Mouse (Mus musculus) spleen, adult 12 weeks (tissue): ENCODE data around the gene Qars.

Experiments
- DNase-seq: peaks from one replicate; pipeline ENCODE4 v3.0.0; 2022; ENCODE audit warnings: low spot score

Gene Qars

GRCm38 (mm10) chr9:108488403-108488802 is 19.1 kb upstream of the Qars start:
- DNase-seq: no peak

DNA sequence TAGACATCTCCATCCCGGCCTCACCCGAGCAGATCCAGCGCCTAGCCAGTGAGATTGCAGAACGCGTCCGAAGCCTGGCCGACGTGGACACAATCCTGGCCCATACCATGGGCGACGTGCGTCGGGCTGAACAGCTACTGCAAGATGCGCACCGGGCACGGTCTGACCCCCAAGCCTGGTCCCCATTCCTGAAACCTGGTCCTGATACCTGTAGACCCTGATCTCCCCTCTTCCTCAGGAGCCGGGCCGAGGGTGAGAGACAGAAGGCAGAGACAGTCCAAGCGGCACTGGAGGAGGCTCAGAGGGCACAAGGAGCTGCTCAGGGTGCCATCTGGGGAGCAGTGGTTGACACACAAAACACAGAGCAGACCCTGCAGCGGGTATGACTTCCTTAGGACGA is 18.3 kb upstream of the Qars start:
- DNase-seq: no peak

DNA sequence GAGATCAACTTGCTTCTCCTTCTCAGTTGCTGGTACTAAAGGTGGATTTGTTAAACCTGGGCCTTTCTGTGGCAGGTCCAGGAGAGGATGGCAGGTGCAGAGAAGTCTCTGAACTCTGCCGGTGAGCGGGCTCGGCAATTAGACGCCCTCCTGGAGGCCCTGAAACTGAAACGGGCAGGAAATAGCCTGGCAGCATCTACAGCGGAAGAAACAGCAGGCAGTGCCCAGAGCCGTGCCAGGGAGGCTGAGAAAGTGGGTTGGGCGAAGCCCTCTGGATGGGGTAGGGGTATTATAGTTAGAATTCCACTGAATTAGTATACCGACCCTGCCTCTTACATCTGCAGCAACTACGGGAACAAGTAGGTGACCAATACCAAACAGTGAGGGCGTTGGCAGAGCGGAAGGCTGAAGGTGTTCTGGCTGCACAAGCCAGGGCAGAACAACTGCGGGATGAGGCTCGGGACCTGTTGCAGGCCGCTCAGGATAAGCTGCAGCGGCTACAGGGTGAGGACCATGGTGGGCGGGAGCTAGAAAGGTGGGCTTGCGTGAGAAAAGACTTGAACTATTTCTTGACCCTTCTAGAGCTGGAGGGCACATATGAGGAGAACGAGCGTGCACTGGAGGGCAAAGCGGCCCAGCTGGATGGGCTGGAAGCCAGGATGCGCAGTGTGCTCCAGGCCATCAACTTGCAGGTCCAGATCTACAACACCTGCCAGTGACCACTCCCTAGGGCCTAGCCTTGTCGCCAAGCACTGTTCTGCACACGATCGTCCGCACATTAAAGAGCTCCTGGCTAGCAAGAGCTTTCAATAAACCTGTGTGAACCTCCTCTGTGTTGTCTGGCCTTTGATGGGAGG is 17.6 kb upstream of the Qars start:
- DNase-seq: no peak

DNA sequence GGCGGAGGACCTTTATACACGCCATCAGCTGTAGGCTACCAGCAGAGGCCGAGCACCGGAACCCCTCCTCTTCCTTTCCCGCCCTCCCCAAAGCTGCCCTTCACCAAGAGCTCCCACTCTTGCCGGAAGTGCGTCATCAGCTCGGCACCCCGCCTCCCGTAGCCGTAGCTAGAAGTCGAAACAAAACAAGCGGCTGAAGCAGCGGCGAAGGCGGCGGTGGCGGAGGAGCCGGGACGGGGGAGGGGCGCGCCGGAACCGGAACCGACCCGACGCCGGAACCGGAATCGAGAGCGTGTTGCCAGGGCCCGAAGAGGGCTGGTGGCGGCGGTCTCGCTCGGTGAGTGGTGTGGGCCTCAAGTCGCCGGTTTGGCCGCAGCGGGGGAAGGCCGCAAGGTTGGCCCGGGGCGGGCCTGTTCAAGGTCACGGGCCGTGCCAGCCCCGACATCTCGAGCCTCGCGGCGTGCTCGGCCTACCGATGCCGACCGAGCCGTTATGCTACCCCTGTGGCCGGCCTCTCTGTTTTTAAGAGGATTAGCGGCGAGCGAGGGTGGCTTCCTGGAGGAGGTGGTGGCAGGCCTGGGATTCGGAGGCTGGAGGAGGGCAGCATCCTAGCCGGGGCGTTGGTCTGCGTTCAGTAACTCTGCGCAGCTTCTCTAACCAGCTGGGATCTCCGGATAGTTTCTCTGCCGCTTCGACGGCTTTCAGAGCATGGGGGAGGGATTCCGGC is 16.8 kb upstream of the Qars start, which contains the start of gene Usp19:
TSS of gene Usp19 (plus strand) at position 44 of the 727 bp plus-strand sequence.
- peak; percentile 84 for DNase-seq

- DNase-seq: no peak
Observed at GRCm38 (mm10) chr9:108491286-108491580, 16.3 kb upstream of the Qars start.

DNA sequence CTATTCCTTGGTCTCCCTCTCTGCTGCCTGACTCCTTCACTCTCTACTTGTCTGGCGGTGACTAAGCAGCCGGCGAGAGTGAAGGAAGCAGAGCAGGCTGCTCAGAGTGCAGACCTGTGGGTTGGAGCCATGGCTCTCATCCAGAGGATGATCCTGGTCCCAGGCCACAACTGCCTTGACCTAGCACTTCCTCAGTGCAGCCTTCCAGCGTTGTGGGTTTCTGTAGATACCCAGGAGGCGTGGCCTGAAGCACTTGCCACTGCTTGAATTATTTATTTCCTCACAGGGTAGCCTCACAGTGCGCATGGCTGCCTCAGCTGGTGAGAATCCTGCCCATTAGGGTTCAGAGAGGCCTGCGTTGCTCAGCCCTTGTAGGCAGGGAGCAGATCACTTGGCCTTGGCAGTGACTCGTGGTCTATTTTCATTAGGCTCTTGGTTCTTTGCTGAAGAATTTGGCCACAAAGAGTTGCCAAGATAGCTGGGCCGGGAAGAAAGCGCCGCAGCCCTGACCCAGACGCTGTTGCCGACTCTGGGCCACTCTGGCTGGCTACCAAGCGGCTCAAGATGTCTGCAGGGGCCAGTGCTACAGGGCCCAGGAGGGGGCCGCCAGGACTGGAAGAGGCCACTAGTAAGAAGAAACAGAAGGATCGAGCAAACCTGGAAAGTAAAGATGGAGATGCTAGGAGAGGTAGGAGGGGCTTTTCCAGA is 15.3 kb upstream of the Qars start:
- no peak for DNase-seq

DNA sequence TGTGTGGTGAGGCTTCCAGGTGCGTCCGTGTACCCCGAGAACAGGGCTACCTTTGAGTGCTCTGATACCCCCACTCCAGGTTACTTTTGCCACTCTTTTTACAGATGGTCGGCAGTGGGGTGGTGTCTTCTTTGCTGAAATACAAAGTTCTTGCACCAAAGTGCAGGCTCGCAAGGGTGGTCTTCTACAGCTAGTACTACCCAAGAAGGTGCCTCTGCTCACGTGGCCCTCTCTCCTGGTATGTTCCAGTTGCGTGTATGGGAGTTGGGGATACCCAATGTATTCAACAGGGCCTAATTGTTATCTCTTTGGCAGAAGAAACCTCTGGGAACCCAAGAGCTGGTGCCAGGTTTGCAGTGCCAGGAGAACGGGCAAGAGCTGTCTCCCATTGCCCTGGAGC is 14.3 kb upstream of the Qars start:
- DNase-seq: no peak

DNA sequence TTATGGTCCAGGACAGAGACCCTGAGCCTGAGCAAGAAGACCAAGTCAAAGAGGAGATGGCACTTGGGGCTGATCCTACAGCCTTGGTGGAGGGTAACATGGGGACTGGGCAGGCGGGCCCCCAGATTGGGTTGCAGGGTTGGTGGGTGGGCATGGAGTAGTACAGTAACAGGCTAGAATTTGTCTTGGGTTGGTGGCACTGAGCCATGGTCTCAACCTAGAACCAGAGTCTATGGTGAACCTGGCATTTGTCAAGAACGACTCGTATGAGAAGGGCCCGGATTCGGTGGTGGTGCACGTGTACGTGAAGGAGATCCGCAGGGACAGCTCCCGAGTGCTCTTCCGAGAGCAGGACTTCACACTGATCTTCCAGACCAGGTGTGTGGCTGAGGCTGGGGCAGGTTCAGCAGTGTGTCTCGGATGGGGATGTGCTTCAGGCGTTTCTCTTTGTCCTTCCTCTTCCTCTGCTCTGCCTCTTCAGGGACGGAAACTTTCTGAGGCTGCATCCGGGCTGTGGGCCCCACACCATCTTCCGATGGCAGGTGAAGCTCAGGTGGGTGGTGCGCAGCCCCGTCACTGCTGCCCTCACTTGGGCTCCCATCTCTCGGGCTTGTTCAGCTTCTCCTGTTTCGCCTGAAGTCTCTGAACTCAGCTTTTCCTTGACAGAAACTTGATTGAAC is 13.2 kb upstream of the Qars start:
- DNase-seq: no peak

GRCm38 (mm10) chr9:108494905-108495304 is 12.6 kb upstream of the Qars start:
- DNase-seq: no peak

DNA sequence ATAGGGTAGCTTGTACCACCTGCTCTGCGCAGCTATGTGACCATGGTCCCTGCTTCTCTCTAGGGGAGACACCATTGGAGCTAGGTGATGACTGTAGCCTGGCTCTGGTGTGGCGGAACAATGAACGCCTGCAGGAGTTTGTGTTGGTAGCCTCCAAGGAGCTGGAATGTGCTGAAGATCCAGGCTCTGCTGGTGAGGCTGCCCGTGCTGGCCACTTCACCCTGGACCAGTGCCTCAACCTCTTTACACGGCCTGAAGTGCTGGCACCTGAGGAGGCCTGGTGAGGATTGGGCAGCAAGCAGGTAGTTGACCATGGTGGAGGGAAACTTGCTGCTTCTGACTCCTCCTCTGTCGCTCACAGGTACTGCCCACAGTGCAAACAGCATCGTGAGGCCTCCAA is 8.3 kb upstream of the Qars start:
- no peak for DNase-seq

GRCm38 (mm10) chr9:108499943-108500342 is 7.6 kb upstream of the Qars start:
- no peak for DNase-seq

GRCm38 (mm10) chr9:108506901-108507300 is 605 bp upstream of the Qars start:
- no peak for DNase-seq

DNA sequence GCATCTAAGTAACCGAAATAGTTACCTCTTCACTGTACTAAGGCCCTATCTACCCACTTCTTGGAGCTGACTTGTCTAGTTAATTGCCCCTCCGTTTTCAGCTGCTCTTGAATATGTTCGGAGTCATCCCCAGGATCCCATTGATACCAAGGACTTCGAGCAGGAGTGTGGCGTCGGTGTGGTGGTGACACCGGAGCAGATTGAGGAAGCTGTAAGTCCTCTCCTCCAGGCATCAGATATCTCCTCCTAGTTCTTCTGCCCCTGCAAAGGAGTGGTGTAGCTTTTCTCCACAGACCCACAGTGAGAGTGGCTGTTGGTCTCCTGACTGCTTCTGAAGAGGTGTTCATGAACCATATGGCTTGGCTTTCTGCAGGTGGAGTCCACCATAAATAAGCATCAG is 1.3 kb downstream of the Qars start:
- no peak for DNase-seq

- peak; percentile 91 for DNase-seq
Observed at GRCm38 (mm10) chr9:108516380-108517251, 9.1 kb downstream of the Qars start, which contains the start of gene Qrich1. Gene Qrich1 (plus strand): TSS chr9:108516806.

DNA sequence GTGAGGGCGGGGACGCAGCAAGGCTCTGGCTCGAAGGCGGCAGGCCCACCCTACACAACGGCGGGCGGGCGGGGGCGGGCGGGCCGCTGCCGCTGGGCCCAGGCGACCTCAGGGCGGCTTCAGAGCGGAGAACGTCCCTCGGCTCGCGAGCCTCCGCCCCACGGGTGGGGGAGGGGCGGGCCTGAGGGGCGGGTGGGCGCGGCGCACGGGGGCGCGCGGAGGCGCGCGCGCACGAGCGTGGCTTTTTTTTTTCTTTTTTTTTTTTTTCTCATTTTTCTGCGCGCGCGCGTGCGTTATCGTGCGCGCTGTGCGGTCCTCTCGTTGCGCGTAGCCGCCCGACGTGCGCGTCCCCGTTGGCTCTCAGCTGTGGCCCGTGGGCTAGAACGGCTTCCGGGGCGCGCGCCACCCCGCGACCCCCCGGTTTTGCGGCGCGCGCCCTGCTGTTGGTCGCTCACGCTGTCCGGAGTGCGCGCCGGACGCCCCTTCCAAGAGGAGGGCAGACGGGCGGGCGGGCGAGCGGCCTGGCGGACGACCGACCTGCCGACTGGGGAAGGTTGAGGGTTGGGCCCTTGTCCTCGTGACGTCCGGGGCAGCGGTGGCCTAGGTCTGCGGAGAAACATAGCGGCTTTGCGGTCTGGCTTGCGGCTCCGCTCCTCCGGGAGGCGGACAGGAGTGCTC is 9.9 kb downstream of the Qars start:
- peak; percentile 75 for DNase-seq

GRCm38 (mm10) chr9:108517931-108518332 is 10.4 kb downstream of the Qars start:
- DNase-seq: no peak

DNA sequence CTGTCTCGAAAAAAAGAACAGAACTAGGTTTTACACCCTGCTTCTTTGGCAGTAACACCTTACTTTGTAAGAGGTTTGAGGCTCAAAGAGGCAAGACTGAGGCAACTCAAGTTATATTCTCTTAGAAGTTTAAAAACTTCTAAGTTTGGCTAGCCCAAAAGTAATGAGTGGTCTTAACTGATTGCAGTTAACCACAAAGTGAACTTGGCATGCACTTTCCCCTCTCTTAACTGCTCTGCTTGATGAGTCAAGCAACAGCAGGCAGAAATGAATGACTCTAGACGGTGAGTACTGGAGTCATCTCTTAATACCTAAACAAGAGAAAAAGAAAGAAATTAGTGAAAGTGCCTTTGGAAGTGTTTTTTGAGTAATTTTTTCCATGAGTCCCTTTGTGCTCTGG is 14.1 kb downstream of the Qars start:
- no peak for DNase-seq

DNA sequence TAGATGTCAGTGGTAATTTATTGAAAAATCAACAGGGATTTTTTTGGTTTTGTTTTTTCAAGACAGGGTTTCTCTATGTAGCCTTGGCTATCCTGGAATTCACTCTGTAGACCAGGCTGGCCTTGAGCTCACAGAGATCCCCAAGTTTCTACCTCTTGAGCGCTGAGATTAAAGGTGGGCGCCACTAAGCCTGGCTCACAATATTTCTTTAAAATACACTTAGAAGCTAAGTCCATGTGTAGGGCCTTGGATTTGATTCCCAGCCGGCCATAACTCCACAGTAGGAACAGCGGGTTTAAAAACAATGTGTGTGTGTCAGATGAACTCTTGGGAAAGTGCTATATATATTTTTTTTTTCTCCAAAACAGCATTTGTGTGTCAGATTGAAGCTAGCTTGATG is 15.8 kb downstream of the Qars start:
- no peak for DNase-seq

DNA sequence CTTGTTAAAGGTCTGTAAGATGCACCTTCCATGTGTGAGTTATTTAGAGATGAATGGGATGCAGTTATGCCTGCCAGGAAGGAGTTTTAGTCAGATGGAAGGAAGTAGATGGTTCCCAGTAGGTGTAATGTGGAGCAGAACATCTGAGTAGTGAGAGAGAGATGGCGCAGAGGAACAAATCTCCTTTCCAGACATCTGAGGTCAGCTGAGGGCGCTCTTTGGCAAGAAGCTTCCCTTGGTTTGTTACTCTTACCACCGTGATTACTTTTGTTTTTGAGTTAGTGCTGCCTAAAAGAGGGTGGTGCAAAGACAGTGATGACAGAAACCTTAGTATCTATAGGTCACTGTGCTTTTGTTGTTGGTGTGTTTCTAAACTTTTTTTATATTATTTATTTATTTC is 17.9 kb downstream of the Qars start:
- no peak for DNase-seq

- DNase-seq: no peak
Observed at GRCm38 (mm10) chr9:108530954-108531353, 23.4 kb downstream of the Qars start.

DNA sequence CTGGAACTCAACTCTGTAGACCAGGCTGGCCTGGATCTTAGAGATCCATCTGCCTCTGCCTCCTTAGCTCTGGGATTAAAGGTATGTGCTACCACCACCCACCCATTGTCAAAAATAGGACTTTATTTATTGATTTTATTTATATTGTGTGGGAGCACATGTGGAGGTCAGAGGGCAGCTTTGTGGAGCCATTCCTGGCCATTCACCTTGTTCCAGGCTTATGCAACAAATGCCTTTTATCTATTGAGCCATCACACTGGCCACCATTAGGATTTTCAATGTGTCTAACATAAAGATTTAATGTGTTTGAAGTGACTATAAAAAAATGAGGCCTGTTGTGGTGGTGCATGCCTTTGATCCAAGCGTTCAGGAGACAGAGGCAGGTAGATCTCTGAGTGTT is 24.0 kb downstream of the Qars start:
- no peak for DNase-seq
